Mouse (Mus musculus) liver, embryonic 14.5 days (tissue): ENCODE measurements around the gene Lsamp. TPM values are rescaled to one million over a fixed set of nuclear protein-coding genes. Genes with fewer than 3 reads are reported as not detected.

Source experiments
- ATAC-seq: fragments of 200-750 bp; cut with Nextera tagmentation; 2 replicates; pipeline ENCODE4 v1.8.0; 2017; ENCODE audit warnings: moderate number of reproducible peaks, mild to moderate bottlenecking, moderate library complexity; ENCODE audit not compliant: insufficient read depth
- DNase-seq, 3 experiments: peaks; one replicate each; pipeline ENCODE4 v3.0.0-alpha.2; 2012 to 2013; ENCODE audit warnings: low read depth in 3 of 3, low spot score in 3 of 3
- H3K27ac ChIP-seq: fragments of 300-500 bp; sonication (generic); 2 replicates; pipeline ENCODE4 v1.5.1; 2014; ENCODE audit warnings: moderate library complexity, mild to moderate bottlenecking, control low read depth, inconsistent platforms
- H3K27me3 ChIP-seq: fragments of 300-500 bp; sonication (generic); 2 replicates; pipeline ENCODE4 v1.6.1; 2014; ENCODE audit warnings: mild to moderate bottlenecking, low read length, moderate library complexity; ENCODE audit not compliant: control insufficient read depth, insufficient read depth
- H3K36me3 ChIP-seq: fragments of 300-500 bp; sonication (generic); replicated peaks from 2 replicates; pipeline ENCODE4 v1.6.1; 2014; ENCODE audit warnings: low read depth; ENCODE audit not compliant: control insufficient read depth, insufficient read depth
- H3K4me1 ChIP-seq, 2 experiments: fragments of 200-500 bp in 1 of 2; fragments of 300-500 bp in 1 of 2; sonication (generic) in 1 of 2; replicated peaks; 2 replicates each; pipeline ENCODE4 v1.6.1; 2012 to 2014; ENCODE audit warnings: antibody characterized with exemption in 1 of 2, inconsistent platforms in 1 of 2, low read length in 1 of 2; ENCODE audit not compliant: control insufficient read depth in 2 of 2, insufficient read depth in 2 of 2
- H3K4me2 ChIP-seq: fragments of 300-500 bp; sonication (generic); 2 replicates; pipeline ENCODE4 v1.6.1; 2014; ENCODE audit warnings: low read depth, mild to moderate bottlenecking, control low read depth, moderate library complexity
- H3K4me3 ChIP-seq, 2 experiments: fragments of 200-500 bp in 1 of 2; fragments of 300-500 bp in 1 of 2; sonication (generic) in 1 of 2; 2 replicates each; pipeline ENCODE4 v1.5.1; 2012 to 2014; ENCODE audit warnings: low read depth in 2 of 2, low read length in 2 of 2, mild to moderate bottlenecking in 2 of 2, control low read depth in 1 of 2, inconsistent platforms in 1 of 2, moderate library complexity in 1 of 2; ENCODE audit not compliant: insufficient read depth in 1 of 2
- H3K9ac ChIP-seq: fragments of 300-500 bp; sonication (generic); replicated peaks from 2 replicates; pipeline ENCODE4 v1.6.1; 2014; ENCODE audit warnings: mild to moderate bottlenecking, control low read depth, moderate library complexity
- H3K9me3 ChIP-seq: fragments of 300-500 bp; sonication (generic); 2 replicates; pipeline ENCODE4 v1.6.1; 2016; ENCODE audit warnings: low read length, mixed read lengths; ENCODE audit not compliant: control insufficient read depth
- CTCF ChIP-seq: IDR thresholded peaks from 2 replicates; pipeline ENCODE4 v1.5.1; 2016; ENCODE audit warnings: antibody characterized with exemption, low read depth, control low read depth
- EP300 ChIP-seq: IDR thresholded peaks from 2 replicates; pipeline ENCODE4 v1.6.1; 2016; ENCODE audit warnings: antibody characterized with exemption, low read depth
- WGBS: fragments of 180-500 bp; shearing (Covaris S2); extraction: QIAGEN DNeasy Blood & Tissue Kit; methylation state at CpG from one replicate; pipeline ENCODE4 v1.1.7; 2014; ENCODE audit not compliant: insufficient replicate concordance; 5-methylcytosine and 5-hydroxymethylcytosine counted together
- polyA plus RNA-seq, 2 experiments: library from polyadenylated mRNA; depleted of rRNA in 1 of 2; stranded (reverse) in 1 of 2; unstranded in 1 of 2; fragments of >200 nt; fragmentation: Nextera tagmentation in 1 of 2; extraction: Ambion mirVana in 1 of 2; gene quantifications; 2 replicates each; pipeline versions ENCODE4 v1.2.1 to v1.2.3; 2012 to 2014

Lsamp gene
- polyA plus RNA-seq, 2 experiments, result 0.03 to 0.06 TPM

GRCm38 (mm10) chr16:41063270-41063857 is 1079.2 kb downstream of the Lsamp start:
- H3K4me3 ChIP-seq, result no peak overlapping the region
- no peak overlapping the region for H3K4me2 ChIP-seq
- no peaks in the 10 kb centered on the region for H3K36me3 ChIP-seq
- TF ChIP-seq EP300 (no peak), CTCF (no peak)
- no peaks in the 10 kb centered on the region for H3K4me1 ChIP-seq
- H3K9me3 ChIP-seq, result no peaks in the 10 kb centered on the region
- ATAC-seq (no peak), DNase-seq (no peak)
- WGBS, result 40% methylated on average over 7 of the region's 7 CpGs
- no peaks in the 10 kb centered on the region for H3K27me3 ChIP-seq
- H3K27ac ChIP-seq, result no peak overlapping the region
- no peak overlapping the region for H3K9ac ChIP-seq

GRCm38 (mm10) chr16:41073470-41073869 is 1089.3 kb downstream of the Lsamp start:
- H3K4me3 ChIP-seq, result no peak overlapping the region
- no peaks in the 10 kb centered on the region for H3K4me1 ChIP-seq
- 67% methylated on average over 2 of the region's 2 CpGs for WGBS
- no peak overlapping the region for H3K4me2 ChIP-seq
- no peaks in the 10 kb centered on the region for H3K27me3 ChIP-seq
- DNase-seq (no peak), ATAC-seq (no peak)
- no peak overlapping the region for H3K27ac ChIP-seq
- H3K9ac ChIP-seq, result no peak overlapping the region
- no peaks in the 10 kb centered on the region for H3K36me3 ChIP-seq
- TF ChIP-seq EP300 (no peak), CTCF (no peak)
- no peaks in the 10 kb centered on the region for H3K9me3 ChIP-seq

GRCm38 (mm10) chr16:41088648-41089047 is 1104.5 kb downstream of the Lsamp start:
- ATAC-seq, result no peak
- 58% methylated on average over 2 of the region's 2 CpGs for WGBS

GRCm38 (mm10) chr16:41090092-41090491 is 1105.9 kb downstream of the Lsamp start:
- Histone ChIP-seq H3K27ac (no peak overlapping the region), H3K27me3 (no peaks in the 10 kb centered on the region), H3K4me2 (no peak overlapping the region), H3K4me1 (no peaks in the 10 kb centered on the region), H3K9ac (no peak overlapping the region), H3K36me3 (no peaks in the 10 kb centered on the region), H3K9me3 (no peaks in the 10 kb centered on the region), H3K4me3 (no peak overlapping the region)
- ATAC-seq (no peak), DNase-seq (no peak)
- 36% methylated on average over 2 of the region's 2 CpGs for WGBS
- no peak for TF ChIP-seq CTCF
- no peak for TF ChIP-seq EP300

More at GRCm38 (mm10) chr16:41088648-41089047, 1104.5 kb downstream of the Lsamp start:
- no peaks in the 10 kb centered on the region for H3K4me1 ChIP-seq
- no peaks in the 10 kb centered on the region for H3K36me3 ChIP-seq
- no peak overlapping the region for H3K9ac ChIP-seq
- no peak overlapping the region for H3K4me2 ChIP-seq
- no peaks in the 10 kb centered on the region for H3K27me3 ChIP-seq
- H3K9me3 ChIP-seq, result no peaks in the 10 kb centered on the region
- DNase-seq, result no peak
- no peak overlapping the region for H3K4me3 ChIP-seq
- H3K27ac ChIP-seq, result no peak overlapping the region
- TF ChIP-seq EP300, result no peak
- TF ChIP-seq CTCF, result no peak

GRCm38 (mm10) chr16:41091259-41091658 is 1107.1 kb downstream of the Lsamp start:
- Histone ChIP-seq H3K27me3 (no peaks in the 10 kb centered on the region), H3K4me2 (no peak overlapping the region), H3K9me3 (no peaks in the 10 kb centered on the region), H3K4me1 (no peaks in the 10 kb centered on the region), H3K27ac (no peak overlapping the region), H3K9ac (no peak overlapping the region), H3K36me3 (no peaks in the 10 kb centered on the region), H3K4me3 (no peak overlapping the region)
- no peak for ATAC-seq
- no peak for TF ChIP-seq CTCF
- no peak for TF ChIP-seq EP300
- no peak for DNase-seq
